Mouse (Mus musculus): ENCODE measurements around the gene Etfdh. TPM values are rescaled to one million over a fixed set of nuclear protein-coding genes. Genes with fewer than 3 reads are reported as not detected.

Gene Etfdh
- total RNA-seq (2015), result 40.3 and 42.5 TPM in 2 replicates
- 60.0 and 73.8 TPM in 2 replicates for total RNA-seq (2017)

- peak; percentile 35 for ATAC-seq (replicated peaks; ENCODE audit: poor library complexity)
These were observed at the start of gene Etfdh for GRCm38 (mm10) chr3:79629416-79629730. TSS of gene Etfdh (minus strand) at chr3:79629500.

GRCm38 (mm10) chr3:79676411-79676810 lies 47.1 kb upstream of the Etfdh start:
- 0 out of 2 replicates have a peak, but pooled peaks have one; percentile 29 for ATAC-seq (replicated peaks; ENCODE audit: poor library complexity)

GRCm38 (mm10) chr3:79674641-79675040 lies 45.3 kb upstream of the Etfdh start:
- no peak for ATAC-seq (replicated peaks; ENCODE audit: poor library complexity)

GRCm38 (mm10) chr3:79673082-79673481 lies 43.8 kb upstream of the Etfdh start:
- ATAC-seq (replicated peaks; ENCODE audit: poor library complexity), result peak; percentile 83

GRCm38 (mm10) chr3:79672188-79672587 lies 42.9 kb upstream of the Etfdh start:
- no peak for ATAC-seq (replicated peaks; ENCODE audit: poor library complexity)

- no peak for ATAC-seq (replicated peaks; ENCODE audit: poor library complexity)
These were observed 41.3 kb upstream of the Etfdh start for GRCm38 (mm10) chr3:79670556-79670955.

GRCm38 (mm10) chr3:79664787-79665408 lies 35.6 kb upstream of the Etfdh start:
- peak; percentile 84 for ATAC-seq (replicated peaks; ENCODE audit: poor library complexity)

GRCm38 (mm10) chr3:79656682-79657081 lies 27.4 kb upstream of the Etfdh start:
- ATAC-seq (replicated peaks; ENCODE audit: poor library complexity), result no peak

- no peak for ATAC-seq (replicated peaks; ENCODE audit: poor library complexity)
These were observed 22.8 kb upstream of the Etfdh start for GRCm38 (mm10) chr3:79652129-79652528.

GRCm38 (mm10) chr3:79628561-79629415 lies 512 bp downstream of the Etfdh start, which contains the start of gene 4930579G24Rik:
TSS of gene 4930579G24Rik (plus strand) at chr3:79629079.
- peak; percentile 87 for ATAC-seq (replicated peaks; ENCODE audit: poor library complexity)

- peak; percentile 8 for ATAC-seq (replicated peaks; ENCODE audit: poor library complexity)
These were observed 1.1 kb downstream of the Etfdh start for GRCm38 (mm10) chr3:79628182-79628560.

- ATAC-seq (replicated peaks; ENCODE audit: poor library complexity), result peak; percentile 24
These were observed 1.7 kb downstream of the Etfdh start for GRCm38 (mm10) chr3:79627484-79628181.

GRCm38 (mm10) chr3:79609886-79610285 lies 19.4 kb downstream of the Etfdh start:
- no peak for ATAC-seq (replicated peaks; ENCODE audit: poor library complexity)

GRCm38 (mm10) chr3:79595468-79595867 lies 33.8 kb downstream of the Etfdh start:
- no peak for ATAC-seq (replicated peaks; ENCODE audit: poor library complexity)

- no peak; the same call in 1 of the 2 replicates for ATAC-seq (replicated peaks; ENCODE audit: poor library complexity)
These were observed 37.4 kb downstream of the Etfdh start for GRCm38 (mm10) chr3:79591793-79592471.

GRCm38 (mm10) chr3:79590863-79591792 lies 38.2 kb downstream of the Etfdh start, which contains the start of gene Ppid:
TSS of gene Ppid (plus strand) at chr3:79591342.
- peak; percentile 85 for ATAC-seq (replicated peaks; ENCODE audit: poor library complexity)

GRCm38 (mm10) chr3:79589671-79590070 lies 39.6 kb downstream of the Etfdh start:
- ATAC-seq (replicated peaks; ENCODE audit: poor library complexity), result no peak

GRCm38 (mm10) chr3:79586804-79587203 lies 42.5 kb downstream of the Etfdh start:
- peak; percentile 91 for ATAC-seq (replicated peaks; ENCODE audit: poor library complexity)

- peak; percentile 86 for ATAC-seq (replicated peaks; ENCODE audit: poor library complexity)
These were observed 49.3 kb downstream of the Etfdh start for GRCm38 (mm10) chr3:79579891-79580575.

Measured in megakaryocyte progenitor cell, adult 5-6 weeks (primary cell).